Mouse (Mus musculus): ENCODE results near the gene Erv3. TPM values are rescaled to one million over a fixed set of nuclear protein-coding genes. Genes with fewer than 3 reads are reported as not detected.

The Erv3 gene
- 0.08 and 0.14 TPM in 2 replicates for polyA plus RNA-seq (2012; rRNA removed; ENCODE audit: low replicate concordance)

GRCm38 (mm10) chr2:131859721-131860120 lies at the start of gene Erv3:
TSS of gene Erv3 (minus strand) at chr2:131859747.

Other genes with a start within 250 kb of the Erv3 start
- 106 and 159 TPM in 2 replicates for gene Prnp, start 50.2 kb upstream of the Erv3 start, polyA plus RNA-seq (2012; rRNA removed; ENCODE audit: low replicate concordance)
- not detected in 2 replicates for gene Prn, start 50.2 kb upstream of the Erv3 start, polyA plus RNA-seq (2012; rRNA removed; ENCODE audit: low replicate concordance)
- 6.2 and 9.5 TPM in 2 replicates for gene Prnd, start 91.1 kb upstream of the Erv3 start, polyA plus RNA-seq (2012; rRNA removed; ENCODE audit: low replicate concordance)
- 48.4 and 87.2 TPM in 2 replicates for gene Rassf2, start 170.5 kb upstream of the Erv3 start, polyA plus RNA-seq (2012; rRNA removed; ENCODE audit: low replicate concordance)

Data from mammary gland, adult 2 months (tissue).